Mouse (Mus musculus): ENCODE measurements around the gene Tnfsfm13.
"Not testable (repeated sequence)": the region's sequence is repeated elsewhere in the genome, so short reads cannot be mapped to it uniquely, and the experiment has no call there.

The Tnfsfm13 gene

DNA sequence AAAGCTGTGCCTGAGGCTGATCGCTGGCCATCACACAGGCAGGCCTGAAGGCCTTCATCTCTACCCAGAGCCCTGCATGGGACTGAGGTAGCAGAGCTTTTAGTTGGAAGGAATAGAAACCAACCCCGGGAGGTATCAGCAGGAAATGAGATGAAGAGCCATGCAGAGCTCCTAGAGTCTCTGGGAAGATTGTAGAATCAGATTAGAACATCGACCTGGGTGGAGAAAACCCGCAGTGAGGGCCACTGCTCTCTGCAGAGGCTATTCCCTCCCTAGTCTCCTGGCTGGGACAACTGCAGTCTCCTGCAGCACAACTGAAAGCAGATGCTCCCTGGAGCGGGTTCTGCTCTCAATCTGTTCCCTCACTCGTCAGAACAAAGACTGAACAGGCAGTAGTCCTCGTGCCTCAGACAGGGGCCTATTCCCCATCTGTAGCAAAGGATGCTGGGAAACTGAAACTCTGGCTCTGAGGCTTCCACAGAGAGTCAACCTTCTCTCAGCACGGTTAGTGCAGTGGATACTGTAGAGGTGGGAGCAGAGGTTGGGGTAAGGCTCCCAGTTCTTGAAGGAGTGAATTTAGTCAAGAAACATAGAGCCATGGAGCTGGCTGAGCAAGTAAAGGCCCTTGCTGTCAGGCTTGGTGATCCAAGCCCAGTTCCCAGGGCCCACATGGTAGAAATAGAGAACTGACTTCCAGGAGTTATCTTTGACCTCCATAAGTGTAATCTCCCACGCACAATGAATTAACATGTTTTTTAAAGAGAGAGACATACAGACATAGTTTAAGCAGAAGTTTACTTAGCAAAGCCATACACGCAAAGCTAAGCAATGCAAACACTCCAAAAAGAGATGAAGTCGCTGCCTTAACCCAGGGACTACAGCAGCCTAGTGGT is 13.9 kb upstream of the Tnfsfm13 start:
- no peak for DNase-seq (ENCODE audit: low read depth, low spot score)
- Histone ChIP-seq H3K36me3 (ENCODE audit: control insufficient read depth, insufficient read depth, low read length, poor library complexity, severe bottlenecking) (no peaks in the 10 kb centered on the region), H3K27me3 (ENCODE audit: control insufficient read depth, insufficient read depth, low read length, poor library complexity, severe bottlenecking) (no peaks in the 10 kb centered on the region)

- Histone ChIP-seq H3K36me3 (ENCODE audit: control insufficient read depth, insufficient read depth, low read length, poor library complexity, severe bottlenecking) (no peaks in the 10 kb centered on the region), H3K27me3 (ENCODE audit: control insufficient read depth, insufficient read depth, low read length, poor library complexity, severe bottlenecking) (no peaks in the 10 kb centered on the region)
- no peak for DNase-seq (ENCODE audit: low read depth, low spot score)
Measured at GRCm38 (mm10) chr11:69708614-69709265, 12.8 kb upstream of the Tnfsfm13 start.

DNA sequence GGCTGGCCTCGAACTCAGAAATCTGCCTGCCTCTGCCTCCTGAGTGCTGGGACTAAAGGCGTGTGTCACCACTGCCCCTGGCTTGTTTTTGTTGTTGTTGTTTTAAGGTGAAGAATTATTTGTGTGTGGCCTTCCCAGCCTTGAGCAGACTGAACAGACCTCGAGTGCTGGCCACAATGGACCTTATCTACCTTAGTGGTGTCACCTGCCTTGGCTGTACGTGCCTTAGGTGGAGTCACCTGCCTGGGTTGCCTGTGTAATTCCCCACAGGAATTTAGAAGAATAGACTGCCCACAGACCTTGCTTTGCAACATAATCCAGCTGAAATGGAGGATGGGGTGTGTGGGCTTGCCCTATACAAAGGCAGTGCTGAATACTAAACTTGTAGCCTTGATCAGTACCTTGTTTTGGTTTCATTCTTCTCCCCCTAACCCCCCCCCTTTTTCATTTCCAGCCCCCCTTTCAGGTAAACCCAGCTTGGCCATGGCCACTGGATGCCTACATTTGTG is 12.0 kb upstream of the Tnfsfm13 start:
- Histone ChIP-seq H3K36me3 (ENCODE audit: control insufficient read depth, insufficient read depth, low read length, poor library complexity, severe bottlenecking) (no peaks in the 10 kb centered on the region), H3K27me3 (ENCODE audit: control insufficient read depth, insufficient read depth, low read length, poor library complexity, severe bottlenecking) (no peaks in the 10 kb centered on the region)
- DNase-seq (ENCODE audit: low read depth, low spot score) = no peak

DNA sequence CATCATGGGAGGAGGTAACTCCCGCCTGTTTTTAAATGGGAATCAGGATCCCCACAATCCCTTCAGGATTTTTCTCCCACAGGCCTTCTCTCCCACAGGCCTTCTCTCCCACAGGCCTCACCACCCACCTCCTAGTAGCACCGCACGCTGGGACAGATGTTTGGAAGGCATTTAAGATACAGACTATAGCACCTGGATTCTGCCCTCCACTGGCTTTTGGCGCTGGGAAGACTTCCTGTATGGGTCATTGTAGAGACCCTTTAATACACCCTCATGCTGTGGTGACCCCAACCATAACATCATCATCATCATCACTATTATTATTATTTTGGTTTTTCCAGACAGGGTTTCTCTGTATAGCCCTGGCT is 11.6 kb upstream of the Tnfsfm13 start:
- DNase-seq (ENCODE audit: low read depth, low spot score) = no peak
- Histone ChIP-seq H3K27me3 (ENCODE audit: control insufficient read depth, insufficient read depth, low read length, poor library complexity, severe bottlenecking) (no peaks in the 10 kb centered on the region), H3K36me3 (ENCODE audit: control insufficient read depth, insufficient read depth, low read length, poor library complexity, severe bottlenecking) (no peaks in the 10 kb centered on the region)

DNA sequence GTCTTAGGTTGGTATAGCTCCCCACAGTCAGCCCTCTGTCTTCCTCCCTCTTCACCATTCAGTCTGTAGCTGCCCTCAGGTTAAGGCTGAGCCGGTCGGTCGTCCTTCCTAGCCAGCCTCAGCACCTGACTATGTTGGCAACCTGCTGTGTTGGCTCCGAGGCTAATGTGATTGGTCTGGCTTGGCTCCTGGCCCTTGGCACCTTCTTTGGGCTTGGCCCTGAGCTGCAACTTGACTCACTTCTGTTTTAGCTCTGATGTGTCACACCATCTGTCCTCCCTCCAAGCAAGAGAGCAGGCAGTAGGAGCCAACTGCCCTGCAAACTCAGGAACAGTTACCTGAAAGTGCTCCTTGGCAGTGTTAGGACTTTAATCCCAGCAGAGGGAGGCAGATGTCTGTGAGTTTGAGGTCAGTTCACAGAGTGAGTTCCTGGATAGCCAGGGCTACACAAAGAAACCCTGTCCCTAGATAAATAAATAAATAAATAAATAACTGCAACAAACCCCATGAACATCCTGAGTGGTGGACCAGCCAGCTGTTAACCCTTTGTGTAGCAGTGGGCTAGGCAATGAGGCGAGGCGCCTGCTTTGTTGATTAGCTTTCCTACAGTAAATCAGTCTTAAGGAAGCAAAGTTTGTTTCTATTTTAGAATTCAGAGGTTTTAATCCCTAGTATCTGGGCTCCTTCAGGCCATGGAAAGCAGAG is 11.0 kb upstream of the Tnfsfm13 start:
- no peak for DNase-seq (ENCODE audit: low read depth, low spot score)
- H3K36me3 ChIP-seq (ENCODE audit: control insufficient read depth, insufficient read depth, low read length, poor library complexity, severe bottlenecking) = no peaks in the 10 kb centered on the region
- H3K27me3 ChIP-seq (ENCODE audit: control insufficient read depth, insufficient read depth, low read length, poor library complexity, severe bottlenecking) = no peaks in the 10 kb centered on the region

DNA sequence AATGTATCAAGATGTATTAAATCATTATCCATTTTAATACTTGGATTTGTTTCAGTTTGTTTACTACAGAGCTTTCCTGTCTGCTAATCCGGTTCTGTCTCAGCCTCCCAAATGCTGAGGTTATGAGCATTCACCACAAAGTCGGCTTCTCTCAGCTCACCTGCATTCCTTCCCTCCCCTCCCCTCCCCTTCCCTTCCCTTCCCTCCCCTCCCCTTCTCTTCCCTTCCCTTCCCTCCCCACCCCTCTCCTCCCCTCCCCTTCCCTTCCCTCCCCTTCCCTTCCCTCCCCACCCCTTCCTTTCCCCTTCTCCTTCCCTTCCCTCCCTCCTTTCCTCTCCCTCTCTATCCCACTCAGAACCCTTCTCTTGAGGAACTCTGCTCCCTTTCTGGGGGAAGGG is 8.7 kb upstream of the Tnfsfm13 start:
- H3K27me3 ChIP-seq (ENCODE audit: control insufficient read depth, insufficient read depth, low read length, poor library complexity, severe bottlenecking) = no peaks in the 10 kb centered on the region
- no peaks in the 10 kb centered on the region for H3K36me3 ChIP-seq (ENCODE audit: control insufficient read depth, insufficient read depth, low read length, poor library complexity, severe bottlenecking)
- DNase-seq (ENCODE audit: low read depth, low spot score) = no peak

DNA sequence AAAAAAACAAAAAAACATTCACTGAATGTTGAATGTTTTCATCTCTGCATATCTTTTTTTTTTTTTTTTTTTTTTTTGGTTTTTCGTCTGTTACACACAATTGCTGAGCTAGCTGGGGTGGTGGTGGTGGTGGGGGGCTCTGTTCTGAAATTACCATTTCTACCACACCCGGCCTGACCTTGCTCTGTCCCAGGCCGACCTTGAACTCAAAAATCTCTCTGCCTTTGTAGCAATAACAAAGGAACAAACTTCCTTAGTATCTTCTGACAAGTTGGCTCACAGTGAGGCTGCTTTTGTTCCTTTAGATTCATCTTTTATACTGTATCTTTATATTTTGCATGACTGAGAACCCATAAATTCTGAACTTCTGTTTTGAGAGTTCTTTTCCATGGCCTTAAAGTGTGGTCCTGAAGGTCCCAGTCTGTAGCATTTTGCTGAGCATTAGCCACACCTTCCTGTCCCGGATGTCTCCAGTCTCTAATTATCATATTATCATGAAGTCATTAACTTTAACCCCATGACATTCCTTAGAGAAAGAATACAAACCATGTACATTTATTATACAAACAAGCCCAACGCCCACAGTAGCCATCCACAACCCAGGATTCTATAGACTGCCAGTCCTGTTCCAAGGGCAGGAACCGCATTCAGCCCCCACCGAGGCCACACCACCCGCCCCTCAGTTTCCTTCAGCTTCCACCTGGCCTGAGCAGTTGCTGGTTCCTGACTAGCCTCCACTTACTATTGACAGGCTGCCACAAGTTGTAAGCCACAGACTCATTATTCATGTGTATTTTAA is 8.1 kb upstream of the Tnfsfm13 start:
- H3K27me3 ChIP-seq (ENCODE audit: control insufficient read depth, insufficient read depth, low read length, poor library complexity, severe bottlenecking) = no peaks in the 10 kb centered on the region
- no peak for DNase-seq (ENCODE audit: low read depth, low spot score)
- H3K36me3 ChIP-seq (ENCODE audit: control insufficient read depth, insufficient read depth, low read length, poor library complexity, severe bottlenecking) = no peaks in the 10 kb centered on the region

DNA sequence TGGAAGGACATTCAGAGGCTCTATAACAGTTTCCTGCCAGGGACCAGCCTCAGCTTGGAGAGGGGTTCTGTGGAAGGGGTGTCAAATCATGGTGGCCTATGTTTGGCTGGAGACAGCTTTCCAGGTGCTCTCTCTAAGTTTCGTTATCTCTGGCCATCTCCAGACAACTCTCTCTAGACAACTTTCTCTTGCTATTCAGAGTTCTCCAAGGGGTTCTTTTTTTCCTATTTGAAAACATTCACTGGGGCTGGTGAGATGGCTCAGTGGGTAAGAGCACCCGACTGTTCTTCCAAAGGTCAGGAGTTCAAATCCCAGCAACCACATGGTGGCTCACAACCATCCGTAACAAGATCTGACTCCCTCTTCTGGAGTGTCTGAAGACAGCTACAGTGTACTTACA is 7.5 kb upstream of the Tnfsfm13 start:
- H3K36me3 ChIP-seq (ENCODE audit: control insufficient read depth, insufficient read depth, low read length, poor library complexity, severe bottlenecking); DNase-seq (ENCODE audit: low read depth, low spot score); H3K27me3 ChIP-seq (ENCODE audit: control insufficient read depth, insufficient read depth, low read length, poor library complexity, severe bottlenecking): not testable (repeated sequence)

- not testable (repeated sequence) for H3K27me3 ChIP-seq (ENCODE audit: control insufficient read depth, insufficient read depth, low read length, poor library complexity, severe bottlenecking); DNase-seq (ENCODE audit: low read depth, low spot score); H3K36me3 ChIP-seq (ENCODE audit: control insufficient read depth, insufficient read depth, low read length, poor library complexity, severe bottlenecking)
Measured at GRCm38 (mm10) chr11:69702886-69703285, 7.0 kb upstream of the Tnfsfm13 start.

DNA sequence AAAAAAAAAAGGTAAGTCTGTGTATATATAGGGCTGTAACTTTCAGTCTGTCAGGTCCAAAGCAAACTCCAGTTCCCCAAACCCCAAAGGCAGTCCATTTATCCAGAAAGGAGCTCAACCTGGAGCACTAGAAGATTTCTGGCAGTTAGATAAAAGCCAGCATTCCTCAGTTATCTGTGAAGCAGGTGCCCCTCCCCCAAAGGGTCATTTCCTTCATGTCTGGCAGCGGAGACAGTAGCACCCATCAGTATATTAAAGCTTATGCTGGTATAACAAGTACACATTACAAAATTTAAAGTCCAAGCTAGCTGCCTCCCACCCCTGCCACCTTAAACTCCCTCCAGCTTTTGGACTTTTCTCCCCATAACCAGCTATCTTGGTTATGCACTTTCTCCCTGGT is 3.7 kb upstream of the Tnfsfm13 start:
- no peaks in the 10 kb centered on the region for H3K27me3 ChIP-seq (ENCODE audit: control insufficient read depth, insufficient read depth, low read length, poor library complexity, severe bottlenecking)
- H3K36me3 ChIP-seq (ENCODE audit: control insufficient read depth, insufficient read depth, low read length, poor library complexity, severe bottlenecking) = no peaks in the 10 kb centered on the region
- DNase-seq (ENCODE audit: low read depth, low spot score) = no peak

GRCm38 (mm10) chr11:69698574-69698973 is 2.7 kb upstream of the Tnfsfm13 start:
- H3K36me3 ChIP-seq (ENCODE audit: control insufficient read depth, insufficient read depth, low read length, poor library complexity, severe bottlenecking) = no peaks in the 10 kb centered on the region
- no peak for DNase-seq (ENCODE audit: low read depth, low spot score)
- H3K27me3 ChIP-seq (ENCODE audit: control insufficient read depth, insufficient read depth, low read length, poor library complexity, severe bottlenecking) = no peaks in the 10 kb centered on the region

GRCm38 (mm10) chr11:69697396-69697795 is 1.5 kb upstream of the Tnfsfm13 start:
- no peak for DNase-seq (ENCODE audit: low read depth, low spot score)
- no peaks in the 10 kb centered on the region for H3K27me3 ChIP-seq (ENCODE audit: control insufficient read depth, insufficient read depth, low read length, poor library complexity, severe bottlenecking)
- no peaks in the 10 kb centered on the region for H3K36me3 ChIP-seq (ENCODE audit: control insufficient read depth, insufficient read depth, low read length, poor library complexity, severe bottlenecking)

GRCm38 (mm10) chr11:69695046-69695360 is 895 bp downstream of the Tnfsfm13 start:
- DNase-seq (ENCODE audit: low read depth, low spot score) = no peak
- H3K36me3 ChIP-seq (ENCODE audit: control insufficient read depth, insufficient read depth, low read length, poor library complexity, severe bottlenecking) = no peaks in the 10 kb centered on the region
- H3K27me3 ChIP-seq (ENCODE audit: control insufficient read depth, insufficient read depth, low read length, poor library complexity, severe bottlenecking) = no peaks in the 10 kb centered on the region

- Histone ChIP-seq H3K27me3 (ENCODE audit: control insufficient read depth, insufficient read depth, low read length, poor library complexity, severe bottlenecking) (no peaks in the 10 kb centered on the region), H3K36me3 (ENCODE audit: control insufficient read depth, insufficient read depth, low read length, poor library complexity, severe bottlenecking) (no peaks in the 10 kb centered on the region)
- no peak for DNase-seq (ENCODE audit: low read depth, low spot score)
Measured at GRCm38 (mm10) chr11:69693421-69693965, 2.4 kb downstream of the Tnfsfm13 start.
